Mouse (Mus musculus) cerebellum, adult 2 months (tissue): ENCODE measurements at regions not wholly inside any gene's neighbourhood (a gene's known extent, or its start where the extent isn't known, plus 50 kb on each side); places are given as distances from the start of the nearest gene placed in this dataset.

Experiments
- DNase-seq, 2 experiments: peaks; one replicate each; pipeline ENCODE4 v3.0.0; 2021
- H3K27ac ChIP-seq: fragments of 200-500 bp; 2 replicates; pipeline ENCODE4 v1.5.1; 2012; ENCODE audit warnings: low read length, control low read depth, inconsistent platforms; ENCODE audit not compliant: insufficient read depth
- H3K27me3 ChIP-seq: fragments of 200-500 bp; 2 replicates; pipeline ENCODE4 v1.6.1; 2012; ENCODE audit warnings: inconsistent platforms, mild to moderate bottlenecking, low read length, moderate library complexity; ENCODE audit not compliant: control insufficient read depth, insufficient read depth
- H3K4me1 ChIP-seq: fragments of 200-500 bp; 2 replicates; pipeline ENCODE4 v1.6.1; 2011; ENCODE audit warnings: low read length; ENCODE audit not compliant: control insufficient read depth, insufficient read depth
- H3K4me3 ChIP-seq: fragments of 200-500 bp; replicated peaks from 2 replicates; pipeline ENCODE3; 2011; ENCODE audit warnings: mild to moderate bottlenecking, low read depth, low read length, control low read depth; ENCODE audit not compliant: insufficient read depth
- CTCF ChIP-seq: fragments of 200-500 bp; IDR thresholded peaks from 2 replicates; pipeline ENCODE4 v1.5.1; 2011; ENCODE audit warnings: low read depth, mild to moderate bottlenecking, control low read depth, low read length, moderate library complexity, borderline replicate concordance; ENCODE audit not compliant: insufficient read depth
- POLR2A ChIP-seq: fragments of 200-500 bp; IDR thresholded peaks from 2 replicates; pipeline ENCODE4 v1.6.1; 2011; ENCODE audit warnings: low read length, control low read depth, borderline replicate concordance; ENCODE audit not compliant: insufficient read depth
- WGBS: fragments of 180-500 bp; shearing (Covaris S2); methylation state at CpG from one replicate; pipeline ENCODE4 v1.1.7; 2018; 5-methylcytosine and 5-hydroxymethylcytosine counted together

- 73% methylated on average over 10 of the region's 10 CpGs for WGBS
- H3K27ac ChIP-seq, result no peak overlapping the region
- no peak for DNase-seq
- TF ChIP-seq POLR2A (no peak), CTCF (no peak)
- no peaks in the 10 kb centered on the region for H3K4me1 ChIP-seq
- H3K27me3 ChIP-seq, result no peaks in the 10 kb centered on the region
- no peak overlapping the region for H3K4me3 ChIP-seq
These were observed 285.7 kb downstream of the Icos start for GRCm38 (mm10) chr1:61263466-61263865.

GRCm38 (mm10) chr1:61265706-61266127, 288.0 kb downstream of the Icos start:
- no peak for TF ChIP-seq POLR2A
- TF ChIP-seq CTCF, result no peak
- no peak for DNase-seq
- WGBS, result 42% methylated on average over 4 of the region's 4 CpGs
- Histone ChIP-seq H3K4me1 (no peaks in the 10 kb centered on the region), H3K27me3 (no peaks in the 10 kb centered on the region), H3K4me3 (no peak overlapping the region), H3K27ac (no peak overlapping the region)

- DNase-seq, result no peak
- H3K27ac ChIP-seq, result no peak overlapping the region
- TF ChIP-seq CTCF, result no peak
- TF ChIP-seq POLR2A, result no peak
- H3K4me3 ChIP-seq, result no peak overlapping the region
- H3K4me1 ChIP-seq, result no peaks in the 10 kb centered on the region
- WGBS, result 75% methylated on average over 4 of the region's 4 CpGs
- no peaks in the 10 kb centered on the region for H3K27me3 ChIP-seq
These were observed 296.1 kb downstream of the Icos start for GRCm38 (mm10) chr1:61273843-61274242.

- DNase-seq, result no peak
- WGBS, result 91% methylated on average over 1 of the region's 1 CpGs
- Histone ChIP-seq H3K4me1 (no peaks in the 10 kb centered on the region), H3K27ac (no peak overlapping the region), H3K4me3 (no peak overlapping the region), H3K27me3 (no peaks in the 10 kb centered on the region)
- TF ChIP-seq CTCF (no peak), POLR2A (no peak)
These were observed 296.5 kb downstream of the Icos start for GRCm38 (mm10) chr1:61274244-61274643.

- 93% methylated on average over 4 of the region's 4 CpGs for WGBS
- Histone ChIP-seq H3K27me3 (no peaks in the 10 kb centered on the region), H3K4me1 (no peaks in the 10 kb centered on the region), H3K4me3 (no peak overlapping the region), H3K27ac (no peak overlapping the region)
- no peak for TF ChIP-seq CTCF
- no peak for TF ChIP-seq POLR2A
- no peak for DNase-seq
These were observed 299.5 kb downstream of the Icos start for GRCm38 (mm10) chr1:61277170-61277710.

GRCm38 (mm10) chr1:61288185-61288584, 310.5 kb downstream of the Icos start:
- TF ChIP-seq CTCF (no peak), POLR2A (no peak)
- no peaks in the 10 kb centered on the region for H3K27me3 ChIP-seq
- no peaks in the 10 kb centered on the region for H3K4me1 ChIP-seq
- no peak overlapping the region for H3K4me3 ChIP-seq
- no peak for DNase-seq
- no peak overlapping the region for H3K27ac ChIP-seq
- 94% methylated on average over 3 of the region's 3 CpGs for WGBS

GRCm38 (mm10) chr1:61288946-61289345, 311.2 kb downstream of the Icos start:
- Histone ChIP-seq H3K4me3 (no peak overlapping the region), H3K4me1 (no peaks in the 10 kb centered on the region), H3K27ac (no peak overlapping the region), H3K27me3 (no peaks in the 10 kb centered on the region)
- DNase-seq, result no peak
- TF ChIP-seq CTCF (no peak), POLR2A (no peak)
- 45% methylated on average over 6 of the region's 6 CpGs for WGBS

- DNase-seq, result no peak
- TF ChIP-seq POLR2A (no peak), CTCF (no peak)
- WGBS, result 60% methylated on average over 4 of the region's 4 CpGs
These were observed 311.8 kb downstream of the Icos start for GRCm38 (mm10) chr1:61289552-61289951.

GRCm38 (mm10) chr1:61293106-61293505, 315.4 kb downstream of the Icos start:
- 57% methylated on average over 5 of the region's 5 CpGs for WGBS
- Histone ChIP-seq H3K27ac (no peak overlapping the region), H3K4me3 (no peak overlapping the region), H3K4me1 (no peaks in the 10 kb centered on the region), H3K27me3 (no peaks in the 10 kb centered on the region)
- TF ChIP-seq POLR2A (no peak), CTCF (no peak)
- DNase-seq, result no peak

More at GRCm38 (mm10) chr1:61289552-61289951, 311.8 kb downstream of the Icos start:
- Histone ChIP-seq H3K4me3 (no peak overlapping the region), H3K4me1 (no peaks in the 10 kb centered on the region), H3K27ac (no peak overlapping the region), H3K27me3 (no peaks in the 10 kb centered on the region)
